Comparison of ENCODE assay signal across 8 mouse cellular contexts in genomic region chr8:84454532-84454931, GRCm38 (mm10).
A peak's percentile ranks its signal among the peaks of the same experiment; 100 is the strongest.
DNase-seq lines count a peak whose midpoint lies in the region; ATAC-seq lines count a peak whose summit lies in the region.

No protein-coding gene starts in this region.

- no peaks in the 10 kb centered on the region for H3K9me3 ChIP-seq in heart, embryonic 16.5 days (replicated peaks; ENCODE audit: control insufficient read depth, low read length)
- H3K9me3 ChIP-seq in liver, embryonic 13.5 days (replicated peaks) = no peaks in the 10 kb centered on the region

- H3K27ac ChIP-seq in heart, embryonic 16.5 days (ENCODE audit: low read length) = no peak overlapping the region
- H3K27ac ChIP-seq in liver, embryonic 13.5 days = no peak overlapping the region

- H3K9ac ChIP-seq in heart, embryonic 16.5 days (ENCODE audit: low read length) = no peak overlapping the region
- H3K9ac ChIP-seq in liver, embryonic 13.5 days = no peak overlapping the region

- no peak for ATAC-seq in cerebellum, adult (ENCODE audit: insufficient number of reproducible peaks, low FRiP score, low TSS enrichment)
- ATAC-seq in heart, embryonic 16.5 days (replicated peaks; ENCODE audit: extremely low read depth, insufficient read depth, low FRiP score) = 0 out of 2 replicates have a peak, but pooled peaks have one; percentile 18
- ATAC-seq in liver, embryonic 13.5 days (ENCODE audit: low read depth) = no peak

- H3K4me1 ChIP-seq in heart, embryonic 16.5 days (ENCODE audit: control insufficient read depth, insufficient read depth, low read length) = no peaks in the 10 kb centered on the region
- no peaks in the 10 kb centered on the region for H3K4me1 ChIP-seq in liver, embryonic 13.5 days (replicated peaks)

- no peak overlapping the region for H3K4me3 ChIP-seq in heart, embryonic 16.5 days (ENCODE audit: low read length)
- H3K4me3 ChIP-seq in liver, embryonic 13.5 days (replicated peaks) = no peak overlapping the region

- no peak overlapping the region for H3K4me2 ChIP-seq in heart, embryonic 16.5 days (ENCODE audit: low read depth, low read length)
- H3K4me2 ChIP-seq in liver, embryonic 13.5 days = no peak overlapping the region

- no peaks in the 10 kb centered on the region for H3K27me3 ChIP-seq in heart, embryonic 16.5 days (ENCODE audit: control insufficient read depth, insufficient read depth, low read length)
- H3K27me3 ChIP-seq in liver, embryonic 13.5 days = no peaks in the 10 kb centered on the region

- 20% methylated on average over 6 of the region's 6 CpGs for WGBS in heart, embryonic 16.5 days
- 21% methylated on average over 6 of the region's 6 CpGs for WGBS in liver, embryonic 13.5 days (ENCODE audit: insufficient replicate concordance)

- peak; percentile 47 to 56 for DNase-seq in cerebellum, postnatal 14 days
- DNase-seq in 416B (ENCODE audit: low read depth) = peak; percentile 47
- DNase-seq in adrenal gland, postnatal 36 days = peak; percentile 81 to 84
- DNase-seq in liver, embryonic 13.5 days = peak; percentile 34
- peak; percentile 63 for DNase-seq in retina, postnatal 1 day
- no peak for DNase-seq in layer of hippocampus, adult 8-10 months (ENCODE audit: low spot score in 2 of 2)

- no peaks in the 10 kb centered on the region for H3K36me3 ChIP-seq in heart, embryonic 16.5 days (ENCODE audit: control insufficient read depth, insufficient read depth)
- H3K36me3 ChIP-seq in liver, embryonic 13.5 days = no peaks in the 10 kb centered on the region

Comparison
In these comparisons a context has a peak if more than half of its experiments do, and no peak if none do; other contexts are left out.
1. DNase-seq: peak in cerebellum, postnatal 14 days (2 of 2), 416B (single experiment), adrenal gland, postnatal 36 days (2 of 2), liver, embryonic 13.5 days (single experiment) and retina, postnatal 1 day (single experiment); none in layer of hippocampus, adult 8-10 months (0 of 2).